Mouse (Mus musculus): ENCODE measurements around the gene Ccni.

DNA sequence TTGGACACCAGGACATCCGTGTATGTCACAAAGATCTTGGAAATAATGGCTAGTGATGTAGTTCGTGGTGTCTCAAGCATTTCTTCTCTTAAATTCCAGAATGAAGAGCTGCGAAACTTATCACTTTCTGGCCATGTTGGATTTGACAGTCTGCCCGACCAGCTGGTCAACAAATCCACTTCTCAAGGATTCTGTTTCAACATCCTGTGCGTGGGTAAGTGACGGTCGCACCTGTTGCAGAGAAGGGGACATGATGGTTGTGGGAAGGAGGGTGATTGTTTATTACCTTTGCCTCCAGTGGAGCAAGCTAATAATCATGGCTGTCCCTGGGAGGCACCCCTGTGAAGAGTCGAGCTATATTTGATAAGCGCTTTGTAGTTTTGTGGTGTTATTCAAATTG is 66.9 kb downstream of the Ccni start:
- TF ChIP-seq POLR2A (IDR thresholded peaks at IDR 0.05; ENCODE audit: insufficient read depth, low read depth, low read length) (no peak), EP300 (IDR thresholded peaks at IDR 0.05; ENCODE audit: insufficient read depth, low read depth, low read length) (no peak)

All from heart, adult 2 months (tissue).